11 mouse cellular contexts compared by ENCODE assay signal in genomic region chr17:64241544-64242292, GRCm38 (mm10).
DNase-seq lines count a peak whose midpoint lies in the region; ATAC-seq and TF ChIP-seq lines count a peak whose summit lies in the region.
"Had no signal": no experiment of that assay in that cellular context is flagged by ENCODE, and none has a peak within 500 bp of the region (broad histone marks: within the 10 kb centered on the region; RNA-seq: fewer than 3 reads in every experiment).

No protein-coding gene starts in this region.

- no peaks in the 10 kb centered on the region for H3K9me3 ChIP-seq in kidney, embryonic 16.5 days (ENCODE audit: low read length)
- H3K9me3 ChIP-seq in intestine, embryonic 14.5 days (ENCODE audit: control insufficient read depth, low read length): no peaks in the 10 kb centered on the region
- H3K9me3 ChIP-seq: heart, embryonic 10.5 days had no signal

- no peak for TF ChIP-seq POLR2A in embryonic fibroblast, embryonic 13.5 days (IDR thresholded peaks at IDR 0.05; ENCODE audit: low read depth, low read length)

- 64% methylated on average over 11 of the region's 11 CpGs for WGBS in kidney, embryonic 16.5 days
- 47% methylated on average over 11 of the region's 11 CpGs for WGBS in intestine, embryonic 14.5 days

- H3K36me3 ChIP-seq in kidney, embryonic 16.5 days (ENCODE audit: insufficient read depth, low read length): no peaks in the 10 kb centered on the region
- H3K36me3 ChIP-seq in intestine, embryonic 14.5 days (ENCODE audit: control insufficient read depth, insufficient read depth, low read length): no peaks in the 10 kb centered on the region
- H3K36me3 ChIP-seq: heart, embryonic 10.5 days had no signal

- DNase-seq in kidney, adult 11 months: no peak
- peak; percentile 58 for DNase-seq in intestine, embryonic 14.5 days (ENCODE audit: low spot score)
- peak; percentile 20 to 48 for DNase-seq in lung, postnatal 4 days
- no peak for DNase-seq in testis, postnatal 14 days (ENCODE audit: low spot score)
- DNase-seq in gastrocnemius, postnatal 25 days: no peak
- DNase-seq: cerebellum, postnatal 25 days; kidney, adult 18-20 months had no signal

- H3K4me1 ChIP-seq in kidney, embryonic 16.5 days (ENCODE audit: insufficient read depth, low read length): peaks cover 17% of the 10 kb centered on the region
- peaks cover 10% of the 10 kb centered on the region for H3K4me1 ChIP-seq in embryonic fibroblast, embryonic 13.5 days (ENCODE audit: control insufficient read depth, insufficient read depth, low read length)
- peaks cover 11% of the 10 kb centered on the region for H3K4me1 ChIP-seq in intestine, embryonic 14.5 days (replicated peaks; ENCODE audit: control insufficient read depth, insufficient read depth, low read length)

- H3K4me2 ChIP-seq in kidney, embryonic 16.5 days (replicated peaks; ENCODE audit: low read depth, low read length): no peak overlapping the region
- H3K4me2 ChIP-seq in intestine, embryonic 14.5 days (ENCODE audit: low read length): no peak overlapping the region

- no peak overlapping the region for H3K4me3 ChIP-seq in kidney, embryonic 16.5 days (ENCODE audit: low read length)
- no peak overlapping the region for H3K4me3 ChIP-seq in embryonic fibroblast, embryonic 13.5 days (ENCODE audit: insufficient read depth, low read length)
- no peak overlapping the region for H3K4me3 ChIP-seq in intestine, embryonic 14.5 days (ENCODE audit: low read depth, low read length)
- H3K4me3 ChIP-seq: heart, embryonic 10.5 days; myocyte had no signal

- no peak overlapping the region for H3K9ac ChIP-seq in kidney, embryonic 16.5 days (replicated peaks; ENCODE audit: low read length)
- no peak overlapping the region for H3K9ac ChIP-seq in intestine, embryonic 14.5 days (ENCODE audit: low read length)

- no peaks in the 10 kb centered on the region for H3K27me3 ChIP-seq in kidney, embryonic 16.5 days (ENCODE audit: insufficient read depth, low read length)
- H3K27me3 ChIP-seq in intestine, embryonic 14.5 days (replicated peaks; ENCODE audit: control insufficient read depth, insufficient read depth, low read length): no peaks in the 10 kb centered on the region

- TF ChIP-seq CTCF in embryonic fibroblast, embryonic 13.5 days (IDR thresholded peaks at IDR 0.05; ENCODE audit: borderline replicate concordance, insufficient read depth, low read length): no peak

- peak; percentile 61; the same call in 1 of the 2 replicates for ATAC-seq in kidney, embryonic 16.5 days (ENCODE audit: low FRiP score, low TSS enrichment)
- ATAC-seq in intestine, embryonic 14.5 days (replicated peaks; ENCODE audit: low FRiP score, low TSS enrichment, low read depth): peak; percentile 66; the same call in 1 of the 2 replicates

- H3K27ac ChIP-seq in kidney, embryonic 16.5 days (ENCODE audit: low read length): peak overlapping the region; percentile 50; the same call in 1 of the 2 replicates
- H3K27ac ChIP-seq in embryonic fibroblast, embryonic 13.5 days (ENCODE audit: insufficient read depth, low read length): peak overlapping the region; percentile 86
- H3K27ac ChIP-seq in intestine, embryonic 14.5 days (ENCODE audit: low read depth): peak overlapping the region; percentile 69
- H3K27ac ChIP-seq: heart, embryonic 10.5 days had no signal

Comparison
In these comparisons a context has a peak if more than half of its experiments do, and no peak if none do; other contexts are left out.
1. DNase-seq: peak in intestine, embryonic 14.5 days (single experiment) and lung, postnatal 4 days (2 of 2); none in kidney, adult 11 months (single experiment), testis, postnatal 14 days (single experiment) and gastrocnemius, postnatal 25 days (single experiment).
2. Peak in every context shown above with its lines, with median percentiles within 50 percentile points of each other: H3K27ac ChIP-seq.